Mouse (Mus musculus): Measurements from ENCODE around the gene Dpp8.

GRCm38 (mm10) chr9:64985037-64985794, 47.0 kb upstream of the Dpp8 start:
- TF ChIP-seq CTCF (IDR thresholded peaks at IDR 0.05; ENCODE audit: control insufficient read depth, insufficient read depth, low read length) (no peak), POLR2A (IDR thresholded peaks at IDR 0.05; ENCODE audit: borderline replicate concordance, control insufficient read depth, low read depth, low read length) (no peak)

Data from bone marrow, adult 2 months (tissue).